Mouse (Mus musculus): ENCODE data around the gene Naa35. TPM values are rescaled to one million over a fixed set of nuclear protein-coding genes. Genes with fewer than 3 reads are reported as not detected.

Gene Naa35
- polyA plus RNA-seq, 1 experiment = 35.1 TPM

DNA sequence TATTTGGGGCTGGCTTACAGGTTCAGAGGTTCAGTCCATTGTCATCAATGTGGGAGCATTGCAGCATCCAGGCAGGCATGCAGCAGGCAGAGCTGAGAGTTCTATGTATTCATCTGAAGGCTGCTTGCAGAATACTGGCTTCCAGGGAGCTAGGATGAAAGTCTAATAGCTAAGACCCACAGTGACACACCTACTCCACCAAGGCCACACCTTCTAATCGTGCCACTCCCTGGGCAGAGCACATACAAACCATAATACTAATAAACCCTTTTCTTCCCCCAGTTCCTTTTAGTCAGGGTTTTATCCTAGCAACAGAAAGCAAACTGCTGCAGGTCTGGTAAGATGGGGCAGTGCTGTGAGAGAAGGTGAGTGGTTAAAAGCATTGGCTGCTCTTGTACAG lies 7.6 kb downstream of the Naa35 start:
- H3ac ChIP-seq (ENCODE audit: control insufficient read depth, insufficient read length, low read depth) = no peak overlapping the region
- no peak overlapping the region for H3K4me3 ChIP-seq (ENCODE audit: insufficient read depth, poor library complexity, severe bottlenecking)
- no peaks in the 10 kb centered on the region for H3K27me3 ChIP-seq (ENCODE audit: control insufficient read depth, insufficient read depth, insufficient read length)
- peaks cover 54% of the 10 kb centered on the region for H3K79me2 ChIP-seq (ENCODE audit: control insufficient read depth, insufficient read depth)
- no peak for TF ChIP-seq MAX (IDR thresholded peaks at IDR 0.05)
- TF ChIP-seq FOSL1 (IDR thresholded peaks at IDR 0.05; ENCODE audit: insufficient read depth, low read length, poor library complexity, severe bottlenecking) = no peak
- no peak for TF ChIP-seq USF1 (IDR thresholded peaks at IDR 0.05; ENCODE audit: low read depth)
- no peak for TF ChIP-seq MYOG (IDR thresholded peaks at IDR 0.05; ENCODE audit: control insufficient read depth, extremely low read depth, insufficient read length)
- no peak for TF ChIP-seq MYOD1 (IDR thresholded peaks at IDR 0.05; ENCODE audit: control insufficient read depth, insufficient read length, low read depth)
- no peak for TF ChIP-seq CTCF (IDR thresholded peaks at IDR 0.05; ENCODE audit: control insufficient read depth, insufficient read depth, insufficient read length)
- no peak for TF ChIP-seq CEBPB (IDR thresholded peaks at IDR 0.05; ENCODE audit: low read depth)
- H3K79me3 ChIP-seq (ENCODE audit: low read depth) = peaks cover 11% of the 10 kb centered on the region
- H3K36me3 ChIP-seq (ENCODE audit: control insufficient read depth, insufficient read depth) = peaks cover 57% of the 10 kb centered on the region

DNA sequence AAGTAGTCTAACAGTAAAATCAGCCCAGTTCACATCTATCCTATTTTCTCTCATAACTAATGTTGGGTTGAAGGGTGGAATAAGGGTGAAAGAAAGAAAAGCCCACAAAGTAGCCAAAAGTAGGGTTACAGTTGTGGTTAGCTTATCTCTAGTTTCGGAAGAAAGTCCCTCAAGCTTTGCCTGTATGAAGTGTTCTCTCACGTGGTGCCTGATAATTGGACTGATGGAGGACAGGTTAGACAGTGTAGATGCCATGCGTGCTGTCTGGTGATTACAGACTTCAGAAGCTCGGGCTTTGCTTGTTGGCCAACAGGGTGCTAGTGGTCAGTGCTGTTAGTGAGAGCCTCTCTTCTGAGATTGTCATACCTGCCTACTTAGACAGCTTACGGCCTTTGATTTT lies 18.0 kb downstream of the Naa35 start:
- Histone ChIP-seq H3K4me3 (ENCODE audit: insufficient read depth, poor library complexity, severe bottlenecking) (no peak overlapping the region), H3K27me3 (ENCODE audit: control insufficient read depth, insufficient read depth, insufficient read length) (no peaks in the 10 kb centered on the region), H3K79me3 (ENCODE audit: low read depth) (no peaks in the 10 kb centered on the region), H3K36me3 (ENCODE audit: control insufficient read depth, insufficient read depth) (peaks cover 67% of the 10 kb centered on the region), H3ac (ENCODE audit: control insufficient read depth, insufficient read length, low read depth) (no peak overlapping the region), H3K79me2 (ENCODE audit: control insufficient read depth, insufficient read depth) (no peaks in the 10 kb centered on the region)
- no peak for TF ChIP-seq MAX (IDR thresholded peaks at IDR 0.05)
- no peak for TF ChIP-seq CTCF (IDR thresholded peaks at IDR 0.05; ENCODE audit: control insufficient read depth, insufficient read depth, insufficient read length)
- TF ChIP-seq MYOD1 (IDR thresholded peaks at IDR 0.05; ENCODE audit: control insufficient read depth, insufficient read length, low read depth) = no peak
- no peak for TF ChIP-seq CEBPB (IDR thresholded peaks at IDR 0.05; ENCODE audit: low read depth)
- TF ChIP-seq USF1 (IDR thresholded peaks at IDR 0.05; ENCODE audit: low read depth) = no peak
- no peak for TF ChIP-seq MYOG (IDR thresholded peaks at IDR 0.05; ENCODE audit: control insufficient read depth, extremely low read depth, insufficient read length)
- TF ChIP-seq FOSL1 (IDR thresholded peaks at IDR 0.05; ENCODE audit: insufficient read depth, low read length, poor library complexity, severe bottlenecking) = no peak

DNA sequence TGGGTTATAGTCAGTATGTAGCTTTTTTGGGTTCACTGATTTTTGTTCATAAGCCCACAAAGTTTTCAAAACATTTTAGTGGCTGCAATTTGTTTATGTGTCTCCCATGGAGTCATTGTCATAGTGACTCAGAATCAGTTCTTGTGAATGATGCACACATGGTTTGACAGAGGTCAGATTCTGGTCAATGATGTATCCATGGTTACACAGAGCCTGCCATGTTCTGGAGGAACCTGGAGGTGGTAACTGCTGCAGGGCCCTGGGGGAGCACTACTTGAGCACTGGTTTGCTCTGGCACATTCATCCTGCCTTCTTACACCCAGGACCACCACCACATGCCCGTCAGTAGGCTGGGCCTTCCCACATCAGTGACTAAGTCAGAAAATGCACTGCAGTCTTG lies 19.5 kb downstream of the Naa35 start:
- H3K36me3 ChIP-seq (ENCODE audit: control insufficient read depth, insufficient read depth) = peaks cover 75% of the 10 kb centered on the region
- no peak overlapping the region for H3K4me3 ChIP-seq (ENCODE audit: insufficient read depth, poor library complexity, severe bottlenecking)
- no peaks in the 10 kb centered on the region for H3K79me2 ChIP-seq (ENCODE audit: control insufficient read depth, insufficient read depth)
- TF ChIP-seq MYOG (IDR thresholded peaks at IDR 0.05; ENCODE audit: control insufficient read depth, extremely low read depth, insufficient read length) = no peak
- H3K27me3 ChIP-seq (ENCODE audit: control insufficient read depth, insufficient read depth, insufficient read length) = no peaks in the 10 kb centered on the region
- no peak overlapping the region for H3ac ChIP-seq (ENCODE audit: control insufficient read depth, insufficient read length, low read depth)
- H3K79me3 ChIP-seq (ENCODE audit: low read depth) = no peaks in the 10 kb centered on the region

DNA sequence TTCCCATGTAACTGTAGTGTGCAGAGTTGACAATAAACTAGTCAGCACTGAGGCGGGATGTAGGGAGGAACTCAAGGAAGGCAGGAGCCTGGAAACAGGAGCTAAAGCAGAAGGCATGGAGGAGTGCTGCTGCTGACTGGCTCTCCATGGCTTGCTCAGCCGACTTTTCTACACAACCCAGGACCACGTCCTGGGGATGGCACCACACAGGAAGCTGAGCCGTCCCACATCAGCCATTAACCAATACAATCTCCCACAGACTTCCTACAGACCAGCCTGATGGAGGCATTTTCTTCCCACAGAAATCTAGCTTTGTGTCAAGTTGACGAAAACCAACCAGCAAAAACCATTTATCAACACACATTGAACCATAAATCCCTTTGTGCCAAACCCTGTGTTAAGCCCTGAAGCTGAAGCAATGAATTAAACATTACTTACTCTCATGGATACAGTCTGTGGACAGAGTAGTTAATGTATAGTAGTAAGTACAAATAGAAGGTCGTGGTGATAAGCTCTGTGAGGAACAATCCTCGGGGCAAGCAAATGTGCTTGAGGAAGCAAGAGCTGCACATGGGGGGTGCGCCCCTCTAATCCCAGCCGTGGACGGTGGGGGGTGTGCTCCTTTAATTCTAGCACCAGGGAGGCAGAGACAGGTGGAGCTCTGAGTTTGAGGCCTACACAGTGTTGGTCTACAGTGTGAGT lies 20.3 kb downstream of the Naa35 start:
- peaks cover 67% of the 10 kb centered on the region for H3K36me3 ChIP-seq (ENCODE audit: control insufficient read depth, insufficient read depth)
- TF ChIP-seq CTCF (IDR thresholded peaks at IDR 0.05; ENCODE audit: control insufficient read depth, insufficient read depth, insufficient read length) (no peak), MYOD1 (IDR thresholded peaks at IDR 0.05; ENCODE audit: control insufficient read depth, insufficient read length, low read depth) (no peak), MAX (IDR thresholded peaks at IDR 0.05) (no peak), MYOG (IDR thresholded peaks at IDR 0.05; ENCODE audit: control insufficient read depth, extremely low read depth, insufficient read length) (no peak), CEBPB (IDR thresholded peaks at IDR 0.05; ENCODE audit: low read depth) (no peak), FOSL1 (IDR thresholded peaks at IDR 0.05; ENCODE audit: insufficient read depth, low read length, poor library complexity, severe bottlenecking) (no peak), USF1 (IDR thresholded peaks at IDR 0.05; ENCODE audit: low read depth) (no peak)

DNA sequence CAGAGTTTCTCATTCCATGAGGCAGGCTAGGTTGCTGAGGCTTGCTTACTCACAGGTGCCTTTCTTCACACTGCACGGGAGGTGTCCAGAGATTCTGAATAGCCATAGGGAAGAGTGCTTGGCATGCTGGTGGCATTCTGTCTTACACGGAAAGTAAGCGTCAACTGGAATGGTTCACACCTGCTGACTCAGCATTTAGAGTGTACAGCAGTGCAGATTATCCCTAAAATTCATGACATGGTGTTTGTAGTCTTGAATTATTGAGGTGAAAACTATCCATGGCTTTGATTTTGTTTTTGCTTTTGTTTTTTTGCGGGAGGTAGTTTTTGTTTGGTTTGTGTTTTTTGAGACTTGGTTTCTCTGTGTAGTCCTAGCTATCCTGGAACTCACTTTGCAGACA lies 24.8 kb downstream of the Naa35 start:
- no peaks in the 10 kb centered on the region for H3K27me3 ChIP-seq (ENCODE audit: control insufficient read depth, insufficient read depth, insufficient read length)
- no peaks in the 10 kb centered on the region for H3K79me3 ChIP-seq (ENCODE audit: low read depth)
- no peaks in the 10 kb centered on the region for H3K79me2 ChIP-seq (ENCODE audit: control insufficient read depth, insufficient read depth)
- no peak overlapping the region for H3ac ChIP-seq (ENCODE audit: control insufficient read depth, insufficient read length, low read depth)
- H3K36me3 ChIP-seq (ENCODE audit: control insufficient read depth, insufficient read depth) = peaks cover 40% of the 10 kb centered on the region
- H3K4me3 ChIP-seq (ENCODE audit: insufficient read depth, poor library complexity, severe bottlenecking) = no peak overlapping the region
- TF ChIP-seq FOSL1 (IDR thresholded peaks at IDR 0.05; ENCODE audit: insufficient read depth, low read length, poor library complexity, severe bottlenecking) = no peak
- no peak for TF ChIP-seq MAX (IDR thresholded peaks at IDR 0.05)
- TF ChIP-seq USF1 (IDR thresholded peaks at IDR 0.05; ENCODE audit: low read depth) = no peak
- no peak for TF ChIP-seq CTCF (IDR thresholded peaks at IDR 0.05; ENCODE audit: control insufficient read depth, insufficient read depth, insufficient read length)
- TF ChIP-seq CEBPB (IDR thresholded peaks at IDR 0.05; ENCODE audit: low read depth) = no peak
- no peak for TF ChIP-seq MYOD1 (IDR thresholded peaks at IDR 0.05; ENCODE audit: control insufficient read depth, insufficient read length, low read depth)
- no peak for TF ChIP-seq MYOG (IDR thresholded peaks at IDR 0.05; ENCODE audit: control insufficient read depth, extremely low read depth, insufficient read length)

More for the DNA sequence above, 20.3 kb downstream of the Naa35 start:
- no peak overlapping the region for H3ac ChIP-seq (ENCODE audit: control insufficient read depth, insufficient read length, low read depth)
- H3K79me3 ChIP-seq (ENCODE audit: low read depth) = no peaks in the 10 kb centered on the region
- H3K79me2 ChIP-seq (ENCODE audit: control insufficient read depth, insufficient read depth) = no peaks in the 10 kb centered on the region
- H3K27me3 ChIP-seq (ENCODE audit: control insufficient read depth, insufficient read depth, insufficient read length) = no peaks in the 10 kb centered on the region
- H3K4me3 ChIP-seq (ENCODE audit: insufficient read depth, poor library complexity, severe bottlenecking) = no peak overlapping the region

DNA sequence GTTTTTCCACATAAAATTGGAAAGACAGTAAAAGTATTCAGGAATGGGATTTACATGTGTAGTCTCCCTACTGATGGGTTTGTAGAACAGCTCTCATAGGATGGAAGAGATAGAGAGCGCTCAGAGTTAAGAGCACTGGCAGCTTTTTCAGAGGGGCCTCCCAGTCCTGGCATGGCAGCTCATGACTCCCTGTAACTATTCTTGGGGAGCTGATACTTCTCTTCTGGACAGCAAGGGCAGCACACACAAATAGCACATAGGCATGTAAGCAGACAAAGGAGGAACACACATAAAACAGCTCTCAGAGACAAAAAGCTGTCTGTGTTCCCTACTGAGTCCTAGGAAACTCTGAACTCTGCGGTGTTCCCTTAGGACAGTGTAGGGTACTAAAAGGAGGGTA lies 25.4 kb downstream of the Naa35 start:
- Histone ChIP-seq H3K36me3 (ENCODE audit: control insufficient read depth, insufficient read depth) (peaks cover 43% of the 10 kb centered on the region), H3K27me3 (ENCODE audit: control insufficient read depth, insufficient read depth, insufficient read length) (no peaks in the 10 kb centered on the region), H3K79me3 (ENCODE audit: low read depth) (no peaks in the 10 kb centered on the region), H3K79me2 (ENCODE audit: control insufficient read depth, insufficient read depth) (no peaks in the 10 kb centered on the region), H3ac (ENCODE audit: control insufficient read depth, insufficient read length, low read depth) (no peak overlapping the region), H3K4me3 (ENCODE audit: insufficient read depth, poor library complexity, severe bottlenecking) (no peak overlapping the region)
- TF ChIP-seq CEBPB (IDR thresholded peaks at IDR 0.05; ENCODE audit: low read depth) (no peak), MYOG (IDR thresholded peaks at IDR 0.05; ENCODE audit: control insufficient read depth, extremely low read depth, insufficient read length) (no peak), FOSL1 (IDR thresholded peaks at IDR 0.05; ENCODE audit: insufficient read depth, low read length, poor library complexity, severe bottlenecking) (no peak), USF1 (IDR thresholded peaks at IDR 0.05; ENCODE audit: low read depth) (no peak), MAX (IDR thresholded peaks at IDR 0.05) (no peak), CTCF (IDR thresholded peaks at IDR 0.05; ENCODE audit: control insufficient read depth, insufficient read depth, insufficient read length) (no peak), MYOD1 (IDR thresholded peaks at IDR 0.05; ENCODE audit: control insufficient read depth, insufficient read length, low read depth) (no peak)
